Mouse (Mus musculus) kidney, postnatal 4 days (tissue): ENCODE results near the gene Rab30.
"Not testable (repeated sequence)": the region's sequence is repeated elsewhere in the genome, so short reads cannot be mapped to it uniquely, and the experiment has no call there.

Experiments used
- DNase-seq, 2 experiments: peaks; one replicate each; pipeline ENCODE4 v3.0.0; 2021; ENCODE audit warnings: mixed read lengths in 2 of 2

Rab30 gene

DNA sequence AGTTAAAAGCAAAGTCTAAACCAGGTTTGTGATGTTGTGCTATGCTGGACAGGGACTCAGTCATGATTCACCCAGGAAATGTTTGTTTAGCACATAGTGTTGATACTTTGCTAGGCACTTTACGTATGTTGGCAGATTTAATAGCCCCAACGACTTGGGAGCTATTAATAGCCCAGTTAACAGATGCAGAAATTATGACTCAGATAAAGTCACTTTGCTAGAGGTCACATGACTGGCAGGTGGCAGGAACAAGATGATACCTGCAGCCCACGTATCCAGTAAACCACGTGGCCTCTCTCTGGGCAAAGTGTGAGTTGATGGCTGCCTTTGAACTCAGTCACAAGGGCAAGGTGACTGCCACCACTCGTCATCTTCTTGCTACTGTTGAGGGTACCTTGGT is 16.7 kb downstream of the Rab30 start:
- no peak for DNase-seq

GRCm38 (mm10) chr7:92760651-92761050 is 19.2 kb downstream of the Rab30 start:
- no peak for DNase-seq

- no peak for DNase-seq
Measured at GRCm38 (mm10) chr7:92761161-92761560, 19.8 kb downstream of the Rab30 start.

DNA sequence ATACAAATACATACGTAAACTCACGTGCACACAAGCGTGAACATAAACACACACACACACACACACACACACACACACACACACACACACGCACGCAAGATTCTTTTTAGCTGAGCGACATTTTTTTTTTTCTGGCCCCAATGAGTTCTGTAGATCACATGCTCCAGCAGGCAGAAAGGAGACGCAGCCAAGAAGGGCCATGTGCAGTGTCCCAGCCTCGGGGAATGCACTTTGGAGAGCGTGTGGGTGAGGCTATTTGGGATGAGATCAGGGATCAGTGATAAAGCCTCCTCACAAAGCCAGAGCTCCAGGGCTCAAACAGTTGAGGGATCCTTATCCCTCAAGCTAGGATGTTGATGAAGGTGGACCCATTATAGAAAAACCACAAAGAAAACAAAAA is 24.0 kb downstream of the Rab30 start:
- peak in 1 of 2 experiments; percentile 31 for DNase-seq

DNA sequence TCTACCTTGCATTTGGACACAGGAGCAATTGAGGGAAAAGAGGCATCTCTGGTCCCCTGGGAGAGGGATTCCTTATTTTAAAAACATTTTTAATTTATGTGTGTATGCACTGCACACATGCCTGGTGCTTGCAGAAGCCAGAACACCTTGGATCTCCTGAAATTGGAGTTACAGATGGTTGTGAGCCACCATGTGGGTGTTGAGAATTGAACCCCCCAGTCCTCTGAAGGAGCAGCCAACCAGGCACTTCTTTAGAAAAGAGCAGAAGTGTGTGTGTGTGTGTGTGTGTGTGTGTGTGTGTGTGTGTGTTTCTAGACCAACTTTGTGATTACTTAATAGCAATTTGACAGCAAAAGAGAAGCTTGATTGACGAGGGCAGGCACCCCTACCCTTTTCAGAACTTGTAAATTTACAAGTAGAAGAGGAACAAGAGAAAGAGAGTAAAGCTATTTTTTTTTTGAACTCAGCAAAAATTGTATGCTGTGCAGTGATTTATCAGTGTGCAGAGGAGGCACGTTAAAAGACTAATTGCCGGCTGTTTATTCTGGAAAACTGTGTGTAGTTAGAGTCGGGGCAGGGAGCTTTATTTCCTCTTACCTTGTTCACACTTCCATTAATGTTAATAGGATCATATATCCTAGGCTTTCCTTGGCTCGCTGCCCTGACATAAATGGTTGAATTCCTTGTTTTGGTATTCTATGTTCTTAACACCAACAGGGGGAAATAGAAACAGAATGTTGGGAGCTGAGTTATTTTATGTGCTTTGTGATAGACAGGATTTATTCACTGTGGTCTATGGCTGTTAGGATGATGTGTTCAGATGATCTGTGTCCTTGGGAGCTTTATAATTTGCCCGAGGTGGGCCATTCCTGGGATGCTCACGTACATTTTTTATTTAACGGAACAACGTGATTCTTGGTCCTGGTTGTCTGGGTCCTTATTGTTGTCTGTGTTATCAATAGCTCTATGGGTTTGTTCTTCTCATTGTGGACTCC is 25.0 kb downstream of the Rab30 start:
- DNase-seq, result peak in 1 of 2 experiments; percentile 22

DNA sequence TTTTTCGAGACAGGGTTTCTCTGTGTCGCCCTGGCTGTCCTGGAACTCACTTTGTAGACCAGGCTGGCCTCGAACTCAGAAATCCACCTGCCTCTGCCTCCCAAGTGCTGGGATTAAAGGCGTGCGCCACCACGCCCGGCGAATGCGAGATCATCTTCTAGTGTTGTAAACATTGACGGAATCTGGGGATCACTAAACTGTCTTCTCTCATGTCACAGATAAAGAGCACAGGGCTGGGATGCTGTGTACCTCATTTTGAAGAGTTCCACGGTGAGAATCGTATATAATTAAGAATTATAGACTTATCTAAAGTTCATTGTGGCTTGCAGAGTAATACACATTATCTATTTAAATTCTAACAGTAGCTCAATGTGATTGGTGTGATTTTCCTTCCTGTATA is 26.7 kb downstream of the Rab30 start:
- DNase-seq, result not testable (repeated sequence)

DNA sequence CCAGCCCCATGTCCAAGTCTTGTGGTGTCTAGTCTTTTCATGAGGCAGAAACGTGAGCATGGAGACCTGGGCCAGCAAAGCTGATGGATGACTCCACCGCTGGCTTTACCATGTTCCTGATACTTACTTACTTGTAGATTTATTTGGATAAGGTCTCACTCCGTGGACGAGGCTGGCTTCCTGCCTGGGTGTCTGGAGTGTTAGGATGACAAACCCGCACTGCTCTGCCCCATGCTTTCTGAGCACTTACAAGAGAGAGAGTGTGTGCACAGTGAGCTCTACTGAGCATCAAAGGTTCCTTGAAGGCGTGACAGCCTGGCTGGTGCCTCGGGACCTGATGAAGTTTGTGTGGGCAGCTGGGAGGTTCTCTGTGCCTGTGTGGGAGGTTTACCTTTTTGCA is 27.5 kb downstream of the Rab30 start:
- DNase-seq, result peak; percentile 12 to 20

GRCm38 (mm10) chr7:92773006-92773405 is 31.6 kb downstream of the Rab30 start:
- no peak for DNase-seq

DNA sequence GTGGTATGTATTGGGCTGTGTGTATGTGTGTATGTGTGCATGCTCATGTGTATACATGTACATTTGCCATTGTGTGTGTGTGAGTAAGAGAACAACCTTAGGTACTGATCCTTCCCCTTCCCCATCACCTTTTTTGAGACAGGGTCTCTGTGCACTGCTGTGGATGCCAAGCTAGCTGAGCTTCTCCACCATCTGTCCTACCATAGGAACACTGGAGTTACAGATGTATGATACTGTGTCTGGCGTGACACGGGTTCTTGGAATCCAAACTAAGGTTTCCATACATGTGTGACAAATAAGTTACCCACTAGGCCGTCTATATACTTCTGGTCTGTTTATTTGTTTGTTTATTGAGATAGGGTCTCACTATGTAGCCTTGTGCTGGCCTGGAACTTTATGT is 32.2 kb downstream of the Rab30 start:
- no peak for DNase-seq

- no peak for DNase-seq
Measured at GRCm38 (mm10) chr7:92774741-92775140, 33.3 kb downstream of the Rab30 start.

GRCm38 (mm10) chr7:92775703-92776102 is 34.3 kb downstream of the Rab30 start:
- DNase-seq, result no peak

DNA sequence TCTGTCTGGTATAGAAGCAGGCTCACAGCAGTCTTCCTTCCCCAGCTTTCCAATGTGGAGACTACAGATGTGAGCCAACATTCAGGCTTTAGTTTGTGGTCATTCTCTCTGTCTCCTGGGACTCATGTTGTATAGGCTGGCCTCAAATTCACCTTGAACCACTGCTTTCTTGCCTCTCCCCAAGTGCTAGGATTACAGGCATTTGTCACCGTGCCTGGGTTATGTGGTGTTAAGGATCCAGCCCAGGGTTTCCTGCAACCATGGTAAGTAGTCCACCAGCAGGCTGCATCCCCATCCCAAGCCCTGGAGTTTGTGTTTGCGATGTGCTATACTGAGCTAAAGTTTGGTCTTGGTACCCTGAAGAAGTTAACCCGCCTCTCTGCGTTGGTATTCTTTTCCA is 35.2 kb downstream of the Rab30 start:
- DNase-seq, result no peak

GRCm38 (mm10) chr7:92777108-92777973 is 35.9 kb downstream of the Rab30 start:
- DNase-seq, result peak; percentile 31 to 58

DNA sequence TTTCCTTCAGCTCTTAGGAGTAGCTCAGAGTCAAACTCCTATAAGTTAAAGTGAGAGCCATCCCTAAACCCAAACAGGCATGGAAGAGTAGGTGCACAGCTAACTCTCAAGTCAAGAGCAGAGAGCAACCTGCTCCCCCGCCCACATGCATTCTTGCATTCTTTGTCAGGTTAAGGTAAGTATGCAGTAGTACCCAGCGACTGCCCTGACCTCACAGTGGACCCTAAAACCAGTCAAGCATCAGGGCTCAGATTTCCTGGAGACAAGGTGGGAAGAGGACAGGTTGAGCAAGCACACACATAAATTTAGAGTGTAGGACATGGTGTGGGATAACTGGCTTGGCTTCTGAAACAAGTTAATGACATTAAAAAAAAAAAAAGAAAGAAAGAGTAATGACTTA is 37.7 kb downstream of the Rab30 start:
- DNase-seq, result no peak

- no peak for DNase-seq
Measured at GRCm38 (mm10) chr7:92781361-92781760, 40.0 kb downstream of the Rab30 start.

DNA sequence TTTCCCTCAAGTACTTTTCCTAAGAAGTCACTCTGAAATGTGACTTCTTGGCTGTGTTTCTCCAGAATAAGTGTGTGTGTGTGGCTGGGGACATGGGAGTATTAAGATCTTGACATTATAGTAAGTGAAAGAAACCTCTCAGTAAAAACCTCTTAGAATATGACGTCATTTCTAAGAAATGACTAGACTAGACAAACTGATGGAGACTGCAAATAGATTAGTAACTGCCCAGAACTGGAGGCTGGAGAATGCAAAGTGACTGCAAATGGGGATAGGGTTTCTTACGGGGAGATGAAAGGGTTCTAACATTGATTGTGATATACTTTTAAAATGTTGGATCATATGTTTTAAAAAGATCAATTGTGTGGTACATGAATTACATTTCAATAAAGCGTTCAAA is 40.5 kb downstream of the Rab30 start:
- no peak for DNase-seq

GRCm38 (mm10) chr7:92782511-92782910 is 41.1 kb downstream of the Rab30 start:
- no peak for DNase-seq

- DNase-seq, result peak; percentile 27 to 41
Measured at GRCm38 (mm10) chr7:92783166-92783806, 41.9 kb downstream of the Rab30 start.

GRCm38 (mm10) chr7:92783914-92784313 is 42.5 kb downstream of the Rab30 start:
- no peak for DNase-seq

GRCm38 (mm10) chr7:92795749-92796148 is 54.3 kb downstream of the Rab30 start:
- peak in 1 of 2 experiments; percentile 10 for DNase-seq

GRCm38 (mm10) chr7:92796813-92797212 is 55.4 kb downstream of the Rab30 start:
- no peak for DNase-seq

- DNase-seq, result no peak
Measured at GRCm38 (mm10) chr7:92799665-92800595, 58.5 kb downstream of the Rab30 start.
